Mouse (Mus musculus) adrenal gland, postnatal 14 days (tissue): ENCODE measurements around the gene Gpx2. TPM values are rescaled to one million over a fixed set of nuclear protein-coding genes. Genes with fewer than 3 reads are reported as not detected.

Experiments used
- DNase-seq: peaks from one replicate; pipeline ENCODE4 v3.0.0; 2021; ENCODE audit warnings: mixed read lengths
- long read RNA-seq, 2 experiments: library from polyadenylated mRNA; stranded (forward); transcript quantifications; one replicate each; pipeline ENCODE4 v2.0.0; 2021
- total RNA-seq: library from RNA; stranded (reverse); gene quantifications from 2 replicates; pipeline ENCODE4 v1.2.3, GENCODE M21; 2021

The Gpx2 gene
- not detected in 2 replicates for total RNA-seq
- long read RNA-seq, experiment 1, result 0 reads
- long read RNA-seq, experiment 2, result 0 reads

DNA sequence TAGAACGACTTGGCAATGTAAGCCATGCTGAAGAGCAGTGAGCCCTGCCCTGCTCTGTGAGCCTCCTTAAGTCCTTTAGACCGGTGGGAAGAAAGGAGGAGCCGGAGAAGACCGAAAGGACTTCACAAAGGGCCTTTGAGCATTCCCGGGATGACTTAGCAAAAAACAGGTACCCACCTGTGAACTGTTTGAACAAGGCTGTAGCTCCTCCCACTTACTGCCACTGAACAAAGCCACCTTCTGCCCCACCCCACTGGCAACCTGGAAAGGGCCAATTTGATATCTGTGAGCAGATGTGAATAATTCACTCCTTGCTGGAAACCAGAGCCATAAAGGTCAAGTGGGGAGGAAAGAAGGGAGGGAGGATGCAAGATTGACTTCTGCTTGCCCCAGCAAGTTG, at the start of gene Gpx2:
Gene Gpx2, minus strand, starts transcription at position 205 of the 400 bp plus-strand sequence.
- DNase-seq, result no peak

DNA sequence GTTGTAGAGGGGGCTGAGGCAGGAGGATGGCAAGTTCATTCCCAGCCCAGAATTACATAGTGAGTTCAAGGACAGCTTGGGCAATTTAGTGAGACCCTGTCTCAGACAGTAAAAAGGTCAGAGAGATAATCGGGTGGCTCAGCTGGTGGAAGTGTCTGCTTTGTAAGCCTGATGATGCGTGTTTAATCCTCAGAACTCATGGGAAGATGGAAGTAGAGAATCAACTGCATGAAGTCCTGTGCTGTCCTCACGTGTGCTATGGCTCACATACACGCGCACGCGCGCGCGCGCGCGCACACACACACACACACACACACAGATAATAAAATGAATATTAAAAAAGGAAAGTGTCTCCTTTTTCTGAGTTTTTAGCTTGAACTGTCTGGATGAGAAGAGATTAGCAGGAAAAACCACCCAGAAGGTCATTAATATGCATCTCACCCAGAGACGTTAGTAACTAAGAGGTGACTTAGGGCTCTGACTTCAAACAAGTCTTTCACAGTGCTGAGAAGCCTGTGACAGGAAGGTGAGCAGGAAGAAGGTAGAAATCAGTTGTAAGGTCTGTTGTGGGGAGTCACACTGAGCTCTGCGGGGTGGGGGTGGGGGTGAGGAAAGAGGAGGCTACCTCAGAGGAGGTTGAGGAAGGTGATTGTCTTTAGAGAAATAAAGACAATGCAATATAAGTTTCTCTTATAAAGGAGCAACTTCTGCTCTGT, 49.1 kb upstream of the Gpx2 start:
- no peak for DNase-seq

DNA sequence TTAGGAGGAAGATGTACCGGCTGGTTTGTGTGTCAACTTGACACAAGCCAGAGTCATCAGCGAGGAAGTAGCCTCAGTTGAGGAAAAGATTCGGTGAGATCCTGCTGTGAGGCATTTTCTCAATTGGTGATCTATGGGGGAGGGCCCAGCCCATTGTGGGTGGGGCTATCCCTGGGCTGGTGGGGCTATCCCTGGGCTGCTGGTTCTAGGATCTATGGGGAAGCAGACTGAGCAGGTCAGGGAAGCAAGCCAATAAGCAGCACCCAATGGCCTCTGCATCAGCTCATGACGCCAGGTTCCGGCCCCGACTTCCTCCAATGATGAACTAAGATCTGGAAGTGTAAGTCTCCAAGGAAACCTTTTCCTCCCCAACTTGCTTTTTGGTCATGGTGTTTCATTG, 44.7 kb upstream of the Gpx2 start:
- DNase-seq, result no peak

DNA sequence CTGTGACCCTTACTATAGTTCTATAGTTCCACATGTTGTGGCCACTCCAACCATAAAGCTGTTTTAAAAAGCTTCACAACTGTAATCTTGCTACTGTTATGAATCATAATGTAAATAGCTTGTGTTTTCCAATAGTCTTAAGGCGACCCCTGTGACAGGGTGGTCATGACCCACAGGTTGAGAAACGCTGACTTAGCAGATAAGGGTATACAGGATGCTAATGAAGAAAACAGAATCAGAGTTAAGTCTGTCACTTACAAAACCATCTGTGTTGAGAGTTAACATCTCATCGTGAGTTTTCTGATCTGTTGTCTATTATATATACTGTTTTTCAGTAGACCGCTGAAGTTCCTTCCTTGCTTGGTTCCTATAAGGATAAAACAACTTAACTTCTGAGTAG, 43.9 kb upstream of the Gpx2 start:
- DNase-seq, result no peak

DNA sequence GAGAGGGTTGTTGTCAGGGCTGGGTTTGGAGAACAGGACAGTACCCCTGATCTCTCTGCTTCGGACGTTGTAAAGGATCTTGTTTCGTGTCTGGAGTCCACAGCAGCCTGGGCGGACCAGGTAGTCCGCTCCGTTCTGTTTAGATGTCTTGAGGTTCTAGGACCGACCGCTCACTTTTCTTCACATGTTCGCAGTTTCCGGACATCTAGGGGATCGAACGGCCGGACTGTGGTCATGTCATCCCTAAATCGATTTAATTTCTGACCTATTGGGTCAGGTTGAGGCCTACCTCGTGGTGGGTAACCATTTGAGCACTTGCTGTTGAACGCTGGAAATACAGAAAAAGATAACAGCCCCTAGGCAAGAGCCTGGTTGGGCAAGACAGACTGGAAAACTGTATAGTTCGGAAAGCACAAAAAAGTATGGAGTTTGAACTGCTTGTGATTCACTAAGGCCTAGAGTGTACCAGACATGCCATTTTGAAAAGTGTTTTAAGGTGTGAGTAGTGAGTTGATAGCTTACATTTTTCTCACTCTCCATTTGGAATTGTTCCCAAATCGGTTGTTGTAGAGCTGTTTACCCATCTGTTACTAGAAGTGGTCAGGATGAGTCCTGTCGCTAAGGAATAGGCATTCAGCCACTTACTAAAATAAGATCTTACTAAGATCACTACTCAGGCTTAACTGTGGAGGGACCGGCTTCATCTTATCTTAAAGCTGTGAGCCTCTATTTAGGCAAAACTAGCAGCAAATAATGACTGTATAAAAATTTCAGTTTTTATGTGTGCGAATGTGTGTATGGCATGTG, 42.7 kb upstream of the Gpx2 start:
- no peak for DNase-seq

DNA sequence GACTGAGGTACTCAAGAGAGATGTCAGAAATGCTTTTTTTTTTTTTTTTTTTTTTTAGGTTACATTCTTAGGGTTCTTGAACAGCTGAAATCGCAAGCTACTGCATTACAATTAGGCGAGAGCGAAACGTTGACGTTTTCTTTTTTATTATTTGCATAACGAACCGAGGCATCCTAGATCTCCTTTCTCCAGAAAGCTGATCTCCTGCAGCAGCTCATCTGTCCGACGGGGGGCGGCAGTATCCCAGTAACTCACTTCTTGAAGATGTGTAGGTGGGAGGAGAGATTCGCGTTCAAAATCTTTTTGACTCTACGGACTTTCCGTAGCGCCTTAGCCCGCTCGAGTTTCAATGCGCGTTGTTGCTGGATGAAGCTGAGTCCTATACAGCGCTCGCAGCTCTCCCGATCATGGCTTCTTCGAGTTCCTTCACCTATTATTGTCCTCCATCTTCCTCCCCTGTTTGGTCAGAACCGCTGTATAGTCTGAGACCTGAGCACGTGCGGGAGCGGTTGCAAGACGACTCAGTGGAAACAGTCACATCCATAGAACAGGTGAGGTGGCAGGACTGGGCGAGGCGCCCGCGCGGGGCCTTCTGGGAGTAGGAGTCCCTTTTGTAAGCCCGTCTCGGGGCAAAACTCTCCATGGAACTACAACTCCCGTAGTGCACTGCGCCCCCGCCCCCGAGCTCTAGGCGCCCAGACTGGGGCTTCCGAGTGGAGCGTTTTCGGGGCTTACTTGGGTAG, 41.9 kb upstream of the Gpx2 start:
- DNase-seq, result peak; percentile 98

DNA sequence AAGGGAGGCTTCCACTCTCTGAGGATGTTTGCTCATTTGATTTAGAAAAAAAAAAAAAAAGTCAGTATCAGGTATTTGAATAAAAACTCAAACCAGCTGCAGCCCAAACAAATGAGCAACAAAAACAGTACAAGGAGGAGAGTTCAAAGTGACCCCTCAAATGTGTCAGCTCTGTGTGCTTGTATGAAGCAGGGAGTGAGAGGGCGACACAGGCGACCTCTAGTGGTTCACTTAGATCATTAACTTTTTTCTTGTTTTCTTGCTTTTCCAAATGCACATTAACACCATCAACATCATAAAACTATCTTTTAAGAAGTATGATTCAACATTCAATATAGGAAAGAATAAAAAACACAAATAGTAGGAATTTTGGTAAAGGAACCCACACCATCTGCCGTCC, 37.4 kb upstream of the Gpx2 start:
- DNase-seq, result peak; percentile 17

DNA sequence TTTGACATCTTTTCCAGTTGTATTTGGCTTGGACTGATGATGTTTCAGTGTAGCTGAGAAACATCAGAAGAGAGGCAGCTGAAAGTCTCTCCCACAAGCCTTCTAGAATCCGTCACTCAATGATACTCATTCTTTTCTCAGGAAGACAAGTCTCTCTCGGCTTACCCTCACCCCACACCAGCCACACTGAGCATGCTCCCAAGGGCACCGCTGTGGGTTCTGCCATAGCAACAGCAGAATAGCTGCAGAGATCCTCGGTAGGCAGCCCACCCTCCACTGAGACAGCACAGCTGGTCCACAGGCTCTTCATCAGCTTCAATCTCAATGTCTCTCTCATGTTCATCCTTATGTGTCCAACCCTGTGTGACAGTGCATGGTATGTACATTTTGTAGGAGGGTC, 29.9 kb upstream of the Gpx2 start:
- DNase-seq, result no peak

DNA sequence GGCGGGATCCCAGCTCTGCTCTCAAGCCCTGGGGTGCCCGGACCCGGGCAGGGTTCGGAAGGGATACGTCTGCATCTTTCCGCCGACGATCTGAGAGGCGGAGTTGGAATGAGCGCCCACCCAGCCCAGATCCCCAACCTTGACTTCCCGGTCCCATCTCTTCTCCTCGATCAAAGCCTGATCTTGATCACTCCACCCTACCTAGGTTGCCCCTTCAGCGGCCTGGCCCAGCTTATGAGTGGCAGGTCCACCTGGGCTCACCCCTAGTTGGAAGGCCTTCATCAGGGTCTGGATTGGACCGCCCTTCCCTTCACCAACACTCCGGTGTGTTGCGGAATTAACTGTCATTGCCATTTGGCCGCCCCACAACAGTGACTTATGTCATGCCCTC, 27.3 kb upstream of the Gpx2 start, which contains the start of gene Rab15:
Gene Rab15, minus strand, starts transcription at position 258 of the 391 bp plus-strand sequence.
- DNase-seq, result peak; percentile 18

DNA sequence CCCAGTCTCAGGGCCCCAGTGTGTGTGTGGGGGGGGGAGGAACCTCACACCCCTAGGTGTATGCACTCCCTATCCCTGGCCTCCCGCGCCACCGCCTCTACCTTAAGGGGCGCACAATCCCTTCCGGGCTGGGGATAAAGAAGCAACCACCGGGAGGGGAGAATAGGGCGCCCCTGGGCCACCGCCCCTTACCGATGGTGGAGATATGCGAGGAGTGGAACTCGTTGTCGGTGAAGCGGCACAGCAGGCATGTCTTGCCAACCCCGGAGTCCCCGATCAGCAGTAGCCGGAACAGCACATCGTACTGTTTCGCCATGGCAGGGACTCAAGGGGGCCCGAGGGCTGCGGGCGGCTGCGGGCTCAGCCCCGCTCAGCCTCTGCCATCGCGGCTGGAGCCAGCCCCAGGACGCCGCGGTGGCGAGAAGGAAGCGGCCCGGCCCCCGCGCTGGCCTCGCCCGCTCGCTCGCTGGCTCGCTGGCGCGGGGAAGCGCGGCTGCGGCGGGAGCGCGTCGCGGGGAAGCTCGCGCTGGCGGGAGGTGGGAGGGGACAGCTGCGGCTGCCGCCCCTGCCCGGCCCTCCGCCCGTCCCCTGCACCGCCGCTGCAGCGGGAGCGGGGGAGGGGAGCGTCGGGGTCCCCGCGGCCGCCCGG, 26.8 kb upstream of the Gpx2 start:
- peak; percentile 49 for DNase-seq

DNA sequence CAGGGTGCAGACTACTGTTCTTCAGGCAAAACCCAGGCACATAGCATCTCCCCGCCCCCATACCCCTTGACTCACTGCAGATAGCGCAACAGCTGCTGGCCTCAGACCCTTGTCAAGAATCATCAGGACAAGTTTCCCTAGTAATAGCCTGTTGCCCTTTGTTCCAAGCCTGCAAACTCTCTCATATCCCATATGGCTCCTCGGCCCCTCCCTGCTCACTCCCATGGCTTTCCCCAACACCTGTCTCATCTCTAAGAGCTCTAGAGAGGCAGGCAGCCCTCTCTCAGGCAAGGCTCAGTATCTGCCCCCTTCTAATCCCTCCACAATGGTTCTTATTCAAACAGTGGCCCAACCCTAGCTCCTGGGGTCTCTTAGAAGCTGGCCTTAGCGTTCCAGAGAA, 25.3 kb upstream of the Gpx2 start:
- no peak for DNase-seq

DNA sequence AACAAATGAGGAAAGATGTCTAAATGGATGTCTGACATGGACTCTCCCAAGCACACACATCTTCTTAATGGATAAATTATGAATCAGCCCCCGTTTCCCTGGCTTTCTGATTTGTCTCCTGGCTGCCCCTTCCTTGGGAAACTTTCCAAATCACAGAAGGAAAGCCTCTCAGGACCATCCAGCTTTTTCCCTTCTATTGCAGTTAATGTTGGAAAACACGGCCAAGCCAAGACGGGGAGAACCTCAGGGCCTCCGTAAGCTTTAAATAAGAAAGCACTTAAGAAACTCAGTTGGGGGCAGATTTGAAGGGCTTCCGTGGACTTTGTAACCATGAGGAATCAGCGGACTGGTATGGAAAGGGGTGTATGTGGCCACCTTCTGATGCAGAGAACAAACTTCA, 24.5 kb upstream of the Gpx2 start:
- no peak for DNase-seq

DNA sequence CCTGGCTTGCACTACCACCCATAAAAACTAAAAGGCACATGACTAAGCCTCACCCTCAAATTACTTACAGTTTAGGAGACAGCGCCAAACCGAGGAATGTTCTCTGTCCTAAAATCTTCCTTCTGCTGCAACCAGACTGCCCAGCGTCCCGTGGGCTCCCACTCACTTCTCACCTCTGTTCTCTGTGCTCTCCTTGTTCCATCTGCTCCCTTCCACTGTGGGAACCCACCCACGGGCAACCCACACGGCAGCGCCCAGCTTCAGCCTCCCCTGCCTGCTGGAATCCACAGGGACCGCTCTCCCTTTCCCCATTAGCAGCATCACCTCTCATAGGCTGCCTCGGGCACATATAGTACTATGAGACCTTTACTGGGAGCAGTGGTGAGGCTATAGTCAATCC, 23.6 kb upstream of the Gpx2 start:
- DNase-seq, result no peak

DNA sequence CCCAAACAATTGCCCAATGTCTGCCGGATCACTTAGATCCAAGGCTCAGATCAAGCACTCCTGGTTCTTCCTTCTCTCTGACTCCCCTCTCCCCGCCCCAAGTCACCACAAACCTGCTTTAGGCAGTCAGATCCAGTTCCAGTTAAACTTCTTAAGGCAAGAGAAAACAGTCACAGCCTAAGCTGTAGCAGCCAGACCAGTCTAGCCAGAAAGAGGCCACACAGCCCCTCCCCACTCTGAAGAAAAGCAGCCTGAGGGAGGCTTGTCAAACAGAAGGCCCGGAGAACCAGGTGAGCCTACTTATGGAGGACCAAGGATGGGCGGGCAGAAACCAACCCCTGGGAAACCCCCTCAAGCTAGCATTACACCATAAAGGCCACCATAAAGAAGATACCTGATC, 22.8 kb upstream of the Gpx2 start:
- DNase-seq, result no peak

DNA sequence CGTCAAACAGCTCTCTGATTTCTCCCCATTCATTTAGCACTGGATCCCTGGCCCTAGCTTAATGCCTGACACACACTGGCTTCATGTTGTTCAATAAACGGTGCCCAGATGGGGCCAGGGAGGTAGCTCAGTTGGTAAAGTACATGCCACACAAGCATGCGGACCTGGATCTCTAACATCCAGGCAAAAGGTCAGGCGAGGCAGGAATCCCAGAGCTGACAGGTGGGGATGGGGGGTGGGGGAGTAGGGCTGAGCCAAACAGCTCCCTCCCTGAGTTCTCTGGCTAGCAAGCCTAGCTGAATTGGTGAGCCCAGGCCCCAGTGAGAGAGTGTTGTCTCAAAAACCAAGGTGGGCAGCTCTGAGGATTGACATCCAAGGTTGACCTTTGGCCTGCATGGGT, 21.8 kb upstream of the Gpx2 start:
- no peak for DNase-seq

DNA sequence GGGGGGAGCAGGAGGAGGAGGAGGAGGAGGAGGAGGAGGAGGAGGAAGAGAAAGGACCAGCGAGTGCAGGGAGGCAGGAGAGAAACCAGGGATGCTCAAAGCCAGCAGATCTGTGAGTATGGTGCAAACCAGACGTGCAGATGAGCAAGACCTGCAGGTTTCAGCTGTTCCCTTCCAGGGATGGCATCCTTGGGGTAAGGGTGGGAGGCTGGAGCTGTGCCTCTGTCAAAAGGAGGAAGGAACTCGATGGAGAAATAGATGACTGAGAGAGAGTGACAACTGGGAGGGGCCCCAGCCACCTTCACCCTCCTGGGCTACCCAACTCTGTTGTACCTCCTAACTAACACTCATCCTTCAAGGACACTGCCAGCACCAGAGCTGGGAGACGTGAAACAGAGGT, 21.4 kb upstream of the Gpx2 start:
- DNase-seq, result no peak

DNA sequence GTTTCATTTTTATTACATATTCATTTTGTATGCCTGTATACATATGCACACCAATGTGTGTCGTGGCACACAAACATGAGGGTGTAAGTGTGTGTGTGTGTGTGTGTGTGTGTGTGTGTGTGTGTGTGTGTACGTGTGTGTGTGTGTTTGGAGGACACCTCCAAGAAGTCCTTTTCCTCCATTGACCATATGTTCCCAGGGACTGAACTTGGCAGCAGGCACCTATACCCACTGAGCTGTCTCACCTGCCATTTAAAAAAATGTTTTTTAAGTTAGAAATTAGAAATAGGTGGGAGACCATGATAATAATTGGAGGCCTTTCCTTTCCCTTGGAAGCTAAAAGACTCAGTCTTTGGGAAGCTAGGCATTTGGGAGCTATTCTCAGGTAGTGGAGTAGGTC, 18.8 kb upstream of the Gpx2 start:
- no peak for DNase-seq

DNA sequence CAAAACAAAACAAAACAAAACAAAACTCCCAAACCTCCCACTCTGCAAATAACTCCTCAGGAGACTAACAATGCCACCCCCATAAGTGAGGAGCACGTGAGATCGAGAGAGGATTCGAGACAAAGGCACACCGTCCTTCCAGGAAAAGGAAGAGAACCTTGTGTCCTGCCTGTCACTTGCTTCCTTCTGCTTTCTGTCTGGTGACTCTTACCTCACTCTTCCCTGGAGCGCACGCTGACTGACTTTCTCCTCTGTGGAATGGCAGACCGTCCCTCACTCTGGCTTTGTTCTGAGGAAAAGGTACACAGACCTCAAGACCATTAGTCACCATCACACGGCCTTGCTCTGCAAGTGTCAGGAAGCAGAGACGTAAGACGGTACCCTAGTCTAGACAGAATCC, 18.2 kb upstream of the Gpx2 start:
- DNase-seq, result no peak

DNA sequence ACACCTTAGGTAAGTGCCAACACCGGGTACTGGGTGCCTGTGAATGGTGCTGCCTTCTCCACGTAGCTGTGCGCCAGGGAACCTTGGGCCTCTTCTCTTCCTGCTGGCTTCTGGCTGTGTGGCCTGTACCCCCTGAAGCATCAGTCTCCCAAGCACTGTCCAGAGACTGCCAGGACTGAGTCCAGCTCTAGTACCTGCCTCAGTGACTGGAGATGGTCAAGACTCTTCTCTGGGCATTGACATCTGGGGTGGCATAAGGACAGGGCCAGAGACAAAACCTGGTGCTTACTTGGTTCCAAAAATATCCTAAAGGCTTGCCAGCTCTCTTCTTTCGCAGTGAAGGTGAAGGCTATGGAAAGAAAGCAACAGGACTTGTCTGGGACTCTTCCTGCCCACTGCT, 15.7 kb upstream of the Gpx2 start:
- no peak for DNase-seq

DNA sequence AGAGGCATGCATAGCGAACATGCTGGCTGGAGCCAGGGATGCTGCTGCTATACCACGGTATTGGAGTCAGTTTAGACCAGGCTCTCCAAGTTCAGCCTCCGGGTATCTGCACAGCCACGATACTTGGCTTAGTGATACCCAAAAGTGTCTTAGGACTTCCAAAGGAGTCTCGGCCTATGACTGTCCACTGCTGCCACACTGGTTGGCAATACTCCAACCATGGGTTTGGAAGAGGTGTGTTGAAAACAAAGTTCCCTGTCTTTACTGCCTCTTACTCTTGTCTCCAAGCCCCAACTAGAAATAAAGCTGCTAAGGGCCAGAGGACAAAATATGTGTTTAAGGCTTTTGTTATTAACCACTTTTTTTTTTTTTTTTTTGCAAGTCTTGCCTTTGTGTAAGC, 15.1 kb upstream of the Gpx2 start:
- DNase-seq, result no peak

DNA sequence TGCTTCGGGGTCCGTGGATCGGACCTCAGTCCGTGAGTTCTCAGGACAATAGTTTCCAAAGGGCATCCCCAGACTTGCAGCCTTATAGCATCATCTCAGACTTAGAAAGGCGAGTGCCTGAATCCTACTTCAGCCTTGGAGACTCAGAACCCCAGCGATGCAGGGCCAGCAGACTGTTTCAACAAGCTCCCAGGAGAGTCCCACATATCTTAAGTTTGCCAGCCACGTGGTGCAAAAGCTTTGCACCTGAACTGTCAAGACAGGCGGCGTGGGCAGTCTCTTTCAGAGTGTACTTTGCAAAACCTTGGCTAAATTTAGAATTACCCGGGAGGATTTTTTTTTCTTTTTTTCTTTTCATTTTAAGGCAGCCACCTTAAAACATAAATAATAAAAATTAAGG, 12.4 kb upstream of the Gpx2 start:
- no peak for DNase-seq

DNA sequence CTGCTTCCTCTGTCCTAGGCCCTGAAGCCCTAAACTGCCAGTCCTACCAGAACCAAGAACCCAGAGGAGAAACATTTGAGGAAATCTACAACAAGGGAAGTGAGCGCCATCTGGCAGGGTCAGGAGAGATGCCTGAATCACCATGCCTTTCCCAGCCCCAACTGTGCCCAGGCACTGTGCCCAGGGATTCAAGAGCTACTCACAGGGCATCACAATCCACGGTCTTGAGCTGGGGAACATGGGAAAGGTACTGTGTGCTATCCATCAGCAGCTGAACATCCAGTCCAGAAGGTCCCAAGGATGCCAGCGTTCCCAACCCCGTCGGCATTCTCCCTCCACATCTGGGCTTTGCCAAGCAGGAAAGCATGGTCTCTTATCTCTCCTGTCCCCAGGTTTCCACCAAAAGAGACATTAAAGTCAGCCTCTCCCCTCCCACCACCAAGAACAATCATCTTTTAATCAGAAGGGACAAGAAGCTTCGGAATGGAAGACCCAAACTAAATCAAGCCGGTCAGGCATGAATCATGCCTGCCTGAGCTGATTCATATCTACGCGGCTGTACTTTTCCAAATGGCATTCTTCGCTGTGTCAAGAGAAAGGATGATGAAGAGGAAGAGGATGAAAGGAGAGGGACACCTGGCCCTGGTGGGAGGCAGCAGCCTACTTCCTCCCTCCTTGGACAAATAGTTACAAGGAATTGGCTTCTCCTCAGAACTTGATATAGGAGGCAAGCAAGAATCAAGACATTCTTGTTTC, 9.9 kb upstream of the Gpx2 start:
- peak; percentile 44 for DNase-seq
